Mouse (Mus musculus): ENCODE results near the gene Ubap2l.

Ubap2l gene

DNA sequence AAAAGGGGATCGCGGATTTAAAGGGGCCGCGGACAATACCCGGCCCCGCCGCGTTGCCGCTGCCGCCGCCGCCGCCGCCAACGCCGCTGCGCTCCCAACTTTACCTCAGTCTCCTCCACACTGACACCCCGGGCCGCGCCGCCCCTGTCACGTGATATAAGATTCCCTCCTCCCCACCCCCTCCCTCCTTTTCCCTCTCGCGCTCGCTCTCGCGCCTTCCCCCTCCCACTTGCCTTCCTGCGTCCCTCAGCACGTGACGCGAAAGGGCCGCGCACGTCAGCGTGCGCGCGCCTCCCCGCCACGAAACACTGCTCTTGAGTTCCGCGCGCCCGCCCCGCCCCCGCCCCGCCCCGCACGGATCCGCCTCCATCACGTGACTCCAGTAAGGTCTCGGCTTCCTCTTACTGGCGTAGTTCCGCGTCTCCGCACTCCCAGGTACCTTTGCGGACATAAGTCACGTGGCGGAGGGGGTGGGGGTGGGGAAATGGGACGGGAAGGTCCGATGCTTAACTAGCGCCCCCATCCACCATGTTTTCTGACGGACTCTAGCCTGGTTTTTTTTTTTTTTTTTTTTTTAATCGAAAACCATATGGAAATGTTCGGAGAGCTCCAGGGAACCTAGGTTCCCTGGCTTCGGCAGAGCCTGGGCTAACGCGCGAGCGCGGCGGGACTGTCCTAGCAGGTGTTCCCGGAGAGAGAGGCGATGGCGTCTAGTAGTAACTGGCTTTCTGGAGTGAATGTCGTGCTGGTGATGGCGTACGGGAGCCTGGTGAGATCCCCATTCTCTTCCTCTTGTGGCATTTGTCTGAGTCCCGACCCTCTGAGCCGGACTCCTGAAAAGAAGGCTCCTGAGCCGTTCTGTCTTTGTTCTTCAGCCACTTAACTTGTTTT, at the start of gene Ubap2l:
TSS of gene Ubap2l (minus strand) at position 278 of the 891 bp plus-strand sequence.
- peak; percentile 97 for DNase-seq

DNA sequence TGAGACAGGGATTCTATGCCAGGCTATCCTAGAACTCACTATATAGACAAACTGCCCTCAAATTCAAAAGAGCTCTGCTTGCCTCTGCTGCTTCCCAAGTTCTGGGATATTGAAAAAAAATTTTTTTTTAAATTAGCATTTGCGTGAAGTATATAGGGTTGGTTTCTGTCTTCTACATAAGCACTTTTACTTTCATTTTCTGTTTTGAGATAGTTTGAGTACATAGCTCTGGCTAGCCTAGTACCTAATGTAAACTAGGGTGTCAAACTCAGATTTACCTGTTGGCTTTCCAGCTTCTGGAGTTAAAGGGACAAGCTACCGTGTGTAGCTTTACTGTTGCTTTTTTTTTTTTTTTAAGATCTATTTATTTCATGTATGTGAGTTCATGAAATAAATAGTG, 49.2 kb upstream of the Ubap2l start:
- no peak for DNase-seq

DNA sequence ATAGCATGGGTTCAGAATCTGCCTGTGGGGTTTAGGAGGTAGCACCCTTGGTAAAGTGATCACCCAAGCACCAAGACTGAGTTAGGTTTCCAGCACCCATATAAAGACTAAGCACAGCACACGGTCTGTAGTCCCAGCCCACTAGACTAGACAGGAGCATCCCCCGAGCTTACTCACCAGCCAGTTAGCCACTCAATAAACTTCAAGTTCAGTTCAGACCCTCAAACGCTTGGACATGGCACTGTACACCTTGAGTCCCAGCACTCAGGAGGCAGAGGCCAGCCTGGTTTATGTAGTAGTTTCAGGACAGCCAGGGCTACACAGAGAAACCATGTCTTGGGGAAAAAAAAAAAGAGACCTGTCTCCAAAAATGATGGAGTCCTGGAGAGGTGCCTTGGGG, 48.6 kb upstream of the Ubap2l start:
- no peak for DNase-seq

DNA sequence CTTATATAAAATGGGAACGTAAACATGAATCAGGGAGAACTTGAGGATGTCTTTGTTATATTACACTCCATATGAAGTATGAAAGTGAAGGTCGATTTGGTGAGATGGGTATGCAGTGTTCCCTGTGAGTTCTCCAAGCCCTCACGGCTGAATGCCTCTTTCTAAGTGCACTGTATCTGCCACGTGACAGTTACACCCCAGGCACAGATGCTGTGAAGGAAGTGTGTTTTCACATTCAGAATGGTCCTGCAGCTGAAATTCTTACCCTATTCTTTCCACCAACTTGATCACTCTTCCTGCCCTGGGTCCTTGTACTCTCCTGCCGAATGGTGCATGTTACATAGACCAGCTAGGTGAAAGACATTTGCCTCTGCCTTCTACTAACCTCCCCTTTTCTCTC, 45.5 kb upstream of the Ubap2l start:
- no peak for DNase-seq

DNA sequence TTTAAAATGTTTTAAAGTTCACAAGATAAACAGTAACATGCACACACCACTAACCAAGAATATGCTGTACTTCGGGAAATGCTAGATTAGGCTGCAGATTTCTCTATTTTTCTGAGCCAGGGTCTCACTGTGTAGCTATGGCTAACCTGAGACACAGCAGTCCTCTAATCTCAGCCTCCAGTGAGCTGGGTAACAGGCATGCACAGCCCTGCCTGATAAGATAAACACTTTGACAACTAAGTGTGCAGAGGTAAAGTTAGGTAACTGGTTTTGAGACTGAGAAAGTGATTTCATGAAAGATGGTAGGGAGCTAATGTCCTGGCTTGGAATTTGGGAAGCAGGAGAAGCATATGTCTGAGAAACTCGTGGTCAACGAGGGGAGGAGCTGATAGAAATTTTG, 42.0 kb upstream of the Ubap2l start:
- DNase-seq, result no peak

DNA sequence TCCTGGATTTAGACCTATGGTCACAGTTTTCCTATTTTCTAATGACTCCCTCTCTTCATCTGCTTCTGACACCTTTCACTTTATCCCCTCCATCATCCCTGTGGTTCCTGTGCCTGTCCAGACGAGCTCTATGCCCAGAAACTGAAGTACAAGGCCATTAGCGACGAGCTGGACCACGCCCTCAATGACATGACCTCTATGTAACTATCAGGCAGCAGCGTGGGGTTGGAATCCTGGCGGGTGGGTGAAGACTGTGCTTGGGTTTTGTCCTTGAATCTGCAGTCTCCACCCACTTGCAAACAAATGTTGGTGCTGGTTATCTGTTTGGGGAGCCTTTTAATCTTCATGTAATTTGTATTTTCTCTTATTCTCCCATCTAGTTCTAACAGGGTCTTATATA, 38.5 kb upstream of the Ubap2l start:
- DNase-seq, result no peak

DNA sequence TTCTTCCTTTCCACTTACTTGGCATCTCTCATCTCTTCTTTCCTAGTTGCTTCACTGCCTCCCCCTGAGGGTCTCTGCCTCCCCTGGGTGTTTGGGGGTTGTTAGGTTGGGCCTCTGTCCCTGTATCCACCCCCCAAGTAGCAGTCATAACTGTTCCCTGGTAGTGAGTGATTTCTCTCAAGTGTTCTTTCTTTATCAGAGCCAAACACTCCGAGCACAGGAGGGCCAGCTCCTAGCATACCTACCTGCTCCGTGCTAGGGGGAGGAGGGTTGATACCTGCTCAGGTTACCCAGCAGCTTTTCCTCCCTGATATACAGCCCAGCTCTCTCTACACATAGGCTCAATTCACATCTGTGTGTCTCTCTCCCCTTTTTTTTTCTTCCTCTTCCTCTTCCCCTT, 36.2 kb upstream of the Ubap2l start:
- DNase-seq, result no peak

DNA sequence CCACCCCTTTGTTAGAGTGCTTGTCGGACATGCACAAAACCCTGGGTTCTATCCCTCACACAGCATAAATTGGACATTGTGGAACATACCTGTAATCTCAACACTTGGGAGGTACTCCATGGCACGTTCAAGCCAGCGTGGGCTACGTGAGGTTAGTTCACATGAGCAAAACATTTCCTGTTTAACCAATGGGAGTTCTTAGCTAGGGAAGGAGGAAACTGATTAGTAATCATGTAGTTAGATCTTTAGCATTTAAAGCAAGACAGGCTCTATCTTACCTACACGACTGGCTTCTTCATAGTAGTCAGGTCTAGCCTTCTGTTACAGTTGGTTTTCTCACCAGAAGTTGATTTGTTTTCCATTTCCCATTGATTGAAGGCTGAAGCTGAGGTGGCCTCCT, 33.6 kb upstream of the Ubap2l start:
- DNase-seq, result no peak

DNA sequence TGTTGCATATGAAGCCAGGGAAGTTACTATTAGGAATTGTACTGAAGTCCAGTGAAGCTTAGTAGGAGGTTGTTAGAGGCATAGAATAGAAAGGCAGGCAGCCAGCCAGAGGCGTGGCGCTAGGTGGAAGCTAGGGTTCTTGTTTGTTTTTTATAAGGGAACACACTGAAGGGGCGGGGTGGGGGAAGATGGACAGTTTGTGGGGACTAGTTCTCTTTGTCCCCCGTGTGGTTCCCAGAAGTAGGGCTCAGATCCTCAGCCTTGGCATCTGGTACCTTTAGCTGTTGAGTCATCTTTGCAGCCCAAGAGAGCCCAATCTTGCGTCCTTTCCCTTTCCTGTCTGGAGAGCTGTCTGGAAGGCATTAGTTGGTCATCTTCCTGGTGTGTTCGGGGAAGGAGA, 32.9 kb upstream of the Ubap2l start:
- DNase-seq, result no peak

DNA sequence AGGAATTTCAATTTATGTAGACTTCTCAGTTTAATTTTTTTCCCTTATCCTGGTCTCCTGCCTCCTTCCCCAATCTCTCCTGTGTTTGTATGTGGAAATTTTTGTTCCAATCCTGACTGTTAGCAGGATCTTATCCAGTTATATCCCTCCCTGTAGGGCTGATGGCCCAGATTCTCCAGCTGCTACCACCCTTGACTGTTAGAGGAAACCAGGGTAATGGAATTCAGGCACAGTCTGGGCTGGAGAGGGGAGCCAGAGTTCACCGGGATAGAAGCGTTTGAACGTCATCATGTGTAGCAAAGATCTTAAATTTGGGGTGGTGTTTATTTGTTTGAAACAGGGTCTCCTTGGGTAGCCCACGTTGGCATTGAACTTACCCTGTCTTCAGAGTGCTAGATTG, 32.4 kb upstream of the Ubap2l start:
- no peak for DNase-seq

DNA sequence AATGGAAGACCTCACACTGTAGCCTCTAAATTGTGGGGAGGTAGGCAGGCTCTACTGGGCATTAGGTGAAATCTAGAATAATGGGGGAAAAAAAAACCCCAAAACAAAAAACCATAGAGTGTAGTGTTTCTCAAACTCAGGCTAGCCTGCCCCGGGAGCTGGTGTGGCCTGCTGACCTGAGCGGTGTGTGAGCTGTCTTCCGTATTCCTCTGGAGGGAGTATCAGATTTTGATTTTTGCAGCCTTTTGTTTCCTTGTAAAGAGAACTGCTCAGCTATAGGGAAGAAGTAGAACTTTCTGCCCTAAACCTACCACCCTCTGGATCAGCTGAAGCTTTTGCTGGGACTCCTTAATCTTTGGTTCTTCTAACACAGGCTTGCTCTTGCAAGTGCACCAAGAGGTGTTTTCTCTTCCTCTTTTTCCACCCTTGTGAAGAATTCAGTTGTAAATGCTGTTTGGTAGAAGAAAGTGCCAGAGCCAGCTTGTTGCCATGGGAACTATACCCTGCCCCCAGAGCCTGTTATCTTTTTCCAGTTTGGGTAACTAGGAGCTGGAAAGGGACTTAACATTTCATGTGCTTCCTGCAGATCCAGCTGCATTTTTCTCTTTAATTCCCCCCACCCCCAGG, 31.4 kb upstream of the Ubap2l start:
- no peak for DNase-seq

DNA sequence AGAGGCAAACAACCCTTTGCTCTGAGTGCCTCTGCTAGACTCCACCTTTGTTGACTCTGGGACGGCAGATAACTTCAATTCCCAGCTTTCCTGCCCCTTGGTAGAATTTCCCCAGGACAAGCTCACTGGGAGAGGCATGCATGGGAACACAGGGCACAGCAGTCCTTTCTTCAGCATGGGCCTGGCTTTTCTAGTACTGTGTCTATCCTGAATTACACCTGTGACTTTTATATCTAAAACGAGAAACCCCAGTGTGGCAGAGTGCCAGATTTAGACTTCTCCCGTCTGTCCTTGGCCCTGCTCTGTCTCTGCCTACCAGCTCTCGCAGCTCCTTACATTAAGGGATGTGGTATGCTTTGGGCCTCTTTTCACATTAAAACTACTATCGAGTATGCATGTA, 30.6 kb upstream of the Ubap2l start:
- DNase-seq, result no peak

DNA sequence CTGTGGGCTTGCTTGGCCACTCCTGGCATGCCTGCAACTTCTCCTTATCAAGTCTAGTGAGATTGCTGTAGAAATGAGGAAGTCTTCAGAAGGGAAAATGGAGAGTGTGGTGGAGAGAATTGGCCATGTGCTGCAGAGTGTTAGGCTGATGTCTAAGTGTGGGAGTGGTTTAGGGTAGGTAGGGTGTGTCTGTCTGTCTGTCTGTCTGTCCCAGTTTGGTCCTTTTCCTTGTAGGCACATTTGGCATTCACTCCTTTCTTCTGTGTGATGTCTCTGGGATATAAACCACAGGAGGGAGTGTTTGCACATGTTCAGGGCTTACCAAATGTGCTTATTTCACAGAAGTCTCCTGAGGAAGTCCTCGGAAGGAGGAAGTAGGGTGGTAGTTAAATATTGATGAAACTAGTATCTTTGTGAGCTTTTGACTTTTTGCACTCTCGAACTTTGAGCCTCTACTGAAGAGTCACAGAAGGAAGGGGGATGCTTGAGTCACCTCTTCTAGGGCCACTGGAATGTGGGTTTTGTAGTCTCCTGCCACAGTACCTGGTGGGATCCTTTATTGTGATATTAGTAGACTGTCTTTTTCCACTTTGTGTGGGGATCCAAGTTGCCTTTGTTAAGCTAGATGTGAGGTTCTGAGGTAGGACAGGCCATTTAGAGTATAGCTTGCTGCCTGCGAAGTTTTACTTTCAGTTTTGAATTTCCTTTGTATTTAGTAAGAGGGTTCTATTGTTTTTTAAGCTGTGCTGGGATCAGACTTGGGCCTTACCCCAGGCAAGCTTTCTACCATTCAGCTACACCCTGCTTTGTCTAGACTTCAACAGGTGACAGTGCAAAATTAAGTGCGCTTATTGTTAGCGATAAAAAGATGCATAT, 29.2 kb upstream of the Ubap2l start:
- DNase-seq, result no peak

DNA sequence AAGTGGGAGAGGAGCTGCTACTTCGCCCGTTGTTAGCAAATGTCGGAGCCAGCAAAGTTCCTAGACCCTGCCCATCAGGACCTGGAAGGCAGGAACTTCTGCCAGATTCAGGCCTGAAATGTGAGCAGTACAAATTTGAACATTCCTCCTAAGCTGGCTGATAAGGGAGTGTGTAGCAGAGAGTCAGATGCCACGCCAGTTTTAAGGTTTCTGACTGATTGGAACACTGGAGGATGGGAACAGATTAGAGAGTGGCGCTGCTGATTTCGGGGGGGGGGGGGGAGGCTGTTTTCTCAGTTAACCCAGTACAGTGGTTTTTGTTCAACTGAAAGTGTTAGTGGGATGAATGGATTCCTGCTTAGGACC, 28.1 kb upstream of the Ubap2l start:
- no peak for DNase-seq

DNA sequence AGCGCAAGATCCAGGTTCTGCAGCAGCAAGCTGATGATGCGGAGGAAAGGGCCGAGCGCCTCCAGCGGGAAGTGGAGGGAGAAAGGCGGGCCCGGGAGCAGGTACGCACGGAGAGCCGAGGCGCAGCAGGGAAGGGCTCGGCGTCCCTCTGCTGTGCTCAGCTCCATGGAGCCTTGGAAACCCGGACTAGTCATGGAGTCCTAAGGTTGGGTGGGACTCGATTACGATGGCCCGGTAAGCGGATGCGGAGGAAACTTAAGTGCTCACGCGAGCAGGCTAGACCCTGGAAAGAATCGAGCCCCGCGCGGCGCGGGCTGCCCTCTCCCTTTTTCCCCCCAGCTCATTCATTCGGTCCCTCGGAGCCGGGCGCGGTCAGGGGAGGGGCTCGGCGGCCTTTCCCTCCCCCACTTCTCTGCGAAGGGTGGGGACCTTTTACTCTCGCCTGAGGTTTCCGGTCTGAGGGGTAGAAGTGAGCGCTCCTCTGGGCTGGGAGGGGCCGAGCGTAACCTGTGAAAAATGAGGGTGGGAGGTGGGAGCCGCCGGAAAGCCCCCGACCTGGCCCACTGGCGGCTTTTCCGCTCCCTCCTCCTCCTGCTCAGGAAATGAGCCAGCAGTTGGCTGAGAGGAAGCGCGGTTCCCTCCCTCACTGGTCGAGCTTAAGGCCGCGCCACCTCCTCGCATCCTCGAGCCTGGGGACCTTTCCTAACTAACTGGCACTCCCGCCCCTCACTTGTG, 27.5 kb upstream of the Ubap2l start:
- DNase-seq, result peak; percentile 62

DNA sequence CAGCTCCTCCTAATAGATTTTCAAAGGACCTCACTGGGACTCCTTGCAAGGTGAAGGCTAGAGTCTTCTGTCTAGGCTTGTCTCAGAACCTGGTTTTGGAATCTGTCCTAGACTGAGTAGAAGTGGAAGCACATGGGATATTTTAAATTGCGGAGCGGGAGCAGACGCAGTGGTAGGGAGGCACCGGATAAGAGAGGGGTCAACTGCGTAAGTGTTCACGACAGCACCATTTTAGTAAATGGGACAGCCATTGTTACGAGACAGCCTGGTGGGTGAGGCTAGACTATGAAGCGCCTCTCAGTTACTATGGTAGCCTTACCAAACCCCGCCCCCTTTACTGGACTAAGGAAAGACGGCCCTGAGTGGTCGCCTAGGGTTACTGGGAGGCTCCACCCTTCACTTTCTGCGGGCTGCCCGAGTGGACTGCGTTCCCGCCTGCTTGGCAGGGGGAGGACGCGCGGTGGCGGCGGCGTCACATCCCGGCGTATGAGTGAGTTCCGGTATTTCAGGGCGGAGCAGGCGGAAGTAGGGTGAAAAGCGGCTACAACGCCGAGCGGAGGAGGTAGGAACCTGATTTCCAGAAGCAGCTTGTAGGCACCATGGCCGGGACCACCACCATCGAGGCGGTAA, 26.8 kb upstream of the Ubap2l start:
- peak; percentile 90 for DNase-seq

DNA sequence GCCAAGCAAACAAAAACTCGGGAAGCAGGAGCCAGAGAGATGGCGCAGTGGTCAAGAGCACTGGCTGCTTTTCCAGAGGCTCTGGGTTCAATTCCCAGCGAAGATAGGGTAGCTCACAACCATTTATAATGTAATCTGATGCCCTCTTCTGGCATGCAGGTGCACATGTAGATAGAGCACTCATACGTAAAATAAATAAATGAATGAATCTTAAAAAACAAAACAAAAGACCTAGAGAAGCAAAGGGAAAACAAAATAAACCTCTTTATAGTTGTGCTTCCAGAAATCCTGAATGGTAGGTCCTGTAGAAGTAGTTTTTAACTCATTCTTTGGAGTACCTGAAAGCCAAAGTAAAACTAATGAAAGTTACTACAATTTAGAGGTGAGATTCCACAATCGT, 25.8 kb upstream of the Ubap2l start:
- no peak for DNase-seq

DNA sequence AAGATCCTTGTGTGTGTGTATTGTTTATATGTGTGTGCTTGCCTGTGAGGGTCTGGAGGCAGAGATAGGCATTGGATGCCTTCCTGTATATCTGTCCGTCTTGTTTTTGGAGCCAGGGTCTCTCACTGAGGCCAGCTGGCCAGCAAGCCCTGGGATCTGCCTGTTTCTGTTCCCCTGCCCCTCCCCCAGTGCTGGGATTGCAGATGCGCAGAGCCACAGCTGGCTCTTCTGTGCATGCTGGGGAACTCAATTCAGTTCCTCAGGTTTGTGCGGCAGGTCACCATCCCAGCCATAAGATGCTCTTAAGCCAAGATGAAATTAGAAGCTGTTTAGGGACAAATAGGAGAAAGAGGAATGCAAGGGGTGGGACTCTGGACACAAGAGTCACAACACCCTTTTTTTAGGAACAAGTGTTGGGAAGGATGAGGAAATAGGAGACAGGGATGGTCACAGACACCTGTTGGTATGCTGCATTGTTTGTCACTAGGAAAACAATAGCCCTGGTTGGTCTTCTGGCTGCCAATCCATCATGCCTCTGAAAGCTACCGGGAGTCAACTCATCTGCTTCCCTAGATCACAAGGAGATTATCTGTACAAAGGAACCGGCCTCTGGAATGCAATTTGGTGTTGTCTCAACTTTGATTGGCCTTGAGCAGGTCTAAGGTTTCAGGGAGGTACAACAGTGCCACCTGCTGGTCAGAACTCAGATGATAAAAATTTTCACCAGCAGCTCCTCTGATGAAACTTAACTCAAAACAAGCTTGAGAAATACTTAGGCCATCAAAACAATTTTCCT, 24.7 kb upstream of the Ubap2l start:
- peak; percentile 58 for DNase-seq

DNA sequence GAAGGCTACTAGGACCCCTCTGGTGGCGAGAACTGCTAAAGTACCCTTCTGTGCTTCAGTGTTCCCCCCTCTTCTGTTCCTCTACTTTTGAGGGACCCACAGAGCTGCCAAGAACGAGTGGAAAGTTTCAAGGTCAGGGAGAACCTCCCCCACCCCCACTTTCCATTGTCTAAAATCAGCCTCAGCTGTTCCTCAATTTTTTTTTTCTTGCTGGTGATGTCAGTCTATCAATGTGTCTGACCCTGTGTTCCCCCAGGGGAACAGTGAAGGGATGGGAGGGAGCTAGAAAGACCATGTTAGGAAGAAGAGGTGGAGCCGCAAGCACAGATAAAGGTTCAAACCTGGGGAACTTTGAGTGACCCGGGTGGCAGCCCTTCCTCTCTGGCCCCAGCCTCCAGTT, 19.9 kb upstream of the Ubap2l start, which contains the start of gene Tpm3:
TSS of gene Tpm3 (plus strand) at position 356 of the 400 bp plus-strand sequence.
- DNase-seq, result no peak

DNA sequence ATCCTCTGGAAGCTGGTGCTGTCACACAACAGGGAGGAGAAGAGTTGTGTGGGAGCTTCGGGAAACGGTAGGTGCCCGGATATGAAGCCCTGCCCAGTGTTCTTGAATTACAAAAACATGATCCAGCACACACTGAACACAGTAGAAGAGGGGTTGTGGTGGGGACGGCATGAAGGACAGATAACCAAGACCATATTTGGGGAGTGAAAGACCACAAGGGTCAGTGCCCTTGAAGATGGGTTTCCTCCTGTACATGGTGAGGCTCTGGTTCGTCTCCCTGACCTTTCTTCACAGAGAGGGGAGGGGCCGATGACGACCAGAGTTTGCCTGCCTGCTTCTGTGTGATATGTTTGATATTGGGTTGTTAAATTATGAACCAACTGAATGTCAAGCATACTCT, 17.3 kb upstream of the Ubap2l start:
- DNase-seq, result no peak

DNA sequence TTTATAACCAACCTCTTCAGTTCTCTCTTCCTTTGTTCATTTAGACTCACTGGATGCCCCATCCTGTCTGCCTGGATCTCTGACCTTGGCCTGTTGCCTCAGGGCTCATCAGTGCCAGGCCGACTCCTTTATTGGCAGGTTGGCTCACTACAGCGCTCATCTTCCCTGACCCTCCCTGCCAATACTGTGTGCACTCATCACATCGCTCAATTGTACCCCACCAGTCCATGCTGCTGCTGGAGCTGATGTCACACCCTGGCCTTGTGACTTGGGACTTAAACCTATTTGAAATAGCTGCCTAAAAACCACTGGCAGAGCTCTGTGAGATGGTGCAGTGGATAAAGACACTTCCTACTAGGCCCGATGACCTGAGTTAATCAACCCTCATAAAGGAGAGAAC, 15.4 kb upstream of the Ubap2l start:
- DNase-seq, result no peak

DNA sequence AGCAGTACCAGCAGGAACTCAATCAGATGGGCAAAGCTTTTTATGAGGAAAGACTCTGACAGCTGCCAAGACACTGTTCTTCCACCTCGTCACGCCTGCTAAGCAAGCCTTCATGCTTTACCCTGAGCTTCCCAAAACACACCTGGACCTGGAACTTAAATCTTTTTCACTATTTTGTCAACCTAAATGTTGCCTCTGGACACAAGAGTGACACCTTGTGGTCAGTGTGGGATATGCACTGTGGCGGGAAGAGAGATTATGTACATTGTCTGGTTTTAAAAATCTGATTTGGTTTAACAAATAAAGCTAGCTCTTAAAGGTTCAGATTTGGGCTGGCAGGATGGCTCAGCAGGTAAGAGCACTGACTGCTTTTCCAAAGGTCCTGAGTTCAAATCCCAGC, 13.1 kb upstream of the Ubap2l start:
- DNase-seq, result no peak
